Comparison of ENCODE assay signal across 9 mouse cellular contexts in genomic region chr6:103275071-103275470, GRCm38 (mm10).
"Had no signal": no experiment of that assay in that cellular context is flagged by ENCODE, and none has a peak within 500 bp of the region (broad histone marks: within the 10 kb centered on the region; RNA-seq: fewer than 3 reads in every experiment).

No protein-coding gene starts in this region.

- ATAC-seq: lung, postnatal 0 days; midbrain, embryonic 16.5 days had no signal

- DNase-seq: lung, adult 2 months; lung, postnatal 14 days; right cerebral cortex, postnatal 25 days; spleen, adult 18-20 months; thymus, adult 18-20 months; thymus, postnatal 25 days; thymus, postnatal 4 days had no signal
